Mouse (Mus musculus) urinary bladder, adult 18-20 months (tissue): ENCODE measurements around the gene Olfr1513.
"Not testable (repeated sequence)": the region's sequence is repeated elsewhere in the genome, so short reads cannot be mapped to it uniquely, and the experiment has no call there.

ENCODE experiments used
- DNase-seq, 2 experiments: peaks; one replicate each; pipeline ENCODE4 v3.0.0; 2022; ENCODE audit warnings: low spot score in 2 of 2, mixed read lengths in 2 of 2

The Olfr1513 gene

DNA sequence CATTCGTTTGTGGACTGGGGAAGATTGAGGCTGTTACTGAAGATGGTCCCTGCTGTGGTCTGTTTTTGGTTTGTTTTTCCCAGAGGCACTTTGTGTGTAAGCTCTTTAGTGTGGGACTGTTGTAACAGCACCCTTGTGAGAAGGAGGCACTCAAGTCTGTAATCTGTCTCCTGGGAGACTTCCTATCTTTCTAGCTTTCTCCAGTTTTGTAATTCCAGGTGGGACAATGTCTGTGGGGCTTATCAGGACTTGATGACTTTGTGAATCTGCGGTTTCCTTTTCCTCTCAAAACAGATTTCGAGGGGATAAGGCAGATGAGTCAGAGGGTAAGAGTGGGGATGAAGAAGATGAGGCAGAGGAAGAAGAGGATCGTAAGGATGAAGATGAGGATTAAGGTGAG, at the start of gene Olfr1513:
Olfr1513 (minus strand) TSS at position 101 of the 400 bp plus-strand sequence.
- no peak for DNase-seq

DNA sequence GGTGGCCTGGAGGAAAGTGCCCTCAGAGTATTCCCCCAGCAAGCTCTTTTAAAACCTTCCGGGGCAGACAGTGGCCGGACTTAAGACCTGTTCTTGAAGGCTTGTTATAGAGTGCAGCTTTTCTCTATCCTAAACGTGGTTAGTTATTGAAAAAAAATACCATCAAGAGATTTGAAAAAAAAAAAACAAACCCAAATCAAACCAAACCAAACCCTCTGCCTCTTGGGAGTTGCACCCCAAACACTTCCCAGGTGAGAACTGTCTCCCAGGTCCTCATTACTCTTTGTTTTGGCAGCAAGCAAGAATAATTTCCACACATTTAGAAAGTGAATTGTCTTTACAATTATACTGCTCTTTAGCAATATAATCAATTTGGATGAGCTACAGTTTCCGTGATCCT, 41.1 kb upstream of the Olfr1513 start, which contains the start of gene Olfr1511:
Olfr1511 (minus strand) TSS at position 101 of the 400 bp plus-strand sequence.
- DNase-seq: no peak

DNA sequence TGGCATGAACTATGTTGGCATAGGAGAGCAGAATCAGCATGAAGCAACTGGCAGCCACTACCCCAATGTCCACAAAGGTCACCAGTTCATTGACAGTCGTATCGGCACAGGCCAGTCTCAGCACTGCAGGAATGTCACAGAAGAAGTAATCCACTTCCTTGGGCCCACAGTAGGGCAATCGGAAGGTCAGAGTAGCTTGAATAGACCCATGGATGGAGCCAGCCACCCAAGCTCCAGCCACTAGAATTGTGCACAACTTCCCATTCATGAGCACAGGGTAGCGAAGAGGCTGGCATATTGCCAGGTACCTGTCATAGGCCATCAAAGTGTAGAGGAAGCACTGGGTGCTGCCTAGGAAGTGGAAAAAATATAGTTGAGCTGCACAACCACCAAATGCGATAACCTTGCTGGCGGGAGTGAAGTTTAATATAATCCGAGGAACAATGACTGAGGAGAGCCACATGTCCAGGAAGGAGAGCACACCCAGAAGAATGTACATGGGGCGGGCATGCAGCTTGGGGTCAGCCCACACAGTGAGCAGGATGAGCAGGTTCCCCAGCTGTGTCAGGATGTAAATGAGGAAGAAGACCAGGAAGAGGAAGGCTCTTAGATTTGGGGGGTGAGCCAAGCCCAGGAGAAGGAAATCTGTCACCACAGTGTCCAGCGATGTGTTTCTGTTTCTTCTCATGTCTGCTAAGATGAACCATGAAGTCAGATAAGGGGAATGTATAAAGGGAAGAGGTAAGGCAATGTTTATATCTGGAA, 34.1 kb upstream of the Olfr1513 start:
- DNase-seq: not testable (repeated sequence)

DNA sequence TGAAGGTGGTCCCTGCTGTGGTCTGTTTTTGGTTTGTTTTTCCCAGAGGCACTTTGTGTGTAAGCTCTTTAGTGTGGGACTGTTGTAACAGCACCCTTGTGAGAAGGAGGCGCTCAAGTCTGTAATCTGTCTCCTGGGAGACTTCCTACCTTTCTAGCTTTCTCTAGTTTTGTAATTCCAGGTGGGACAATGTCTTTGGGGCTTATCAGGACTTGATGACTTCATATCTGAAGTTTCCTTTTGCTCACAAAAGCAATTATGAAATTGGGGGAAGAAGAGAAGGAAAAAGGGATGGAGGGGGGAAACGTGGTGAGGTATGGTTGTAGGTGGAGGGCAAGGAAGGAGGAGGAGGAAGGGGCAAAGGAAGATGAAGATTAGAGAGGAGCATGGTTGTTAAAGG, 22.9 kb upstream of the Olfr1513 start, which contains the start of gene Olfr1512:
Olfr1512 (minus strand) TSS at position 101 of the 400 bp plus-strand sequence.
- DNase-seq: no peak

DNA sequence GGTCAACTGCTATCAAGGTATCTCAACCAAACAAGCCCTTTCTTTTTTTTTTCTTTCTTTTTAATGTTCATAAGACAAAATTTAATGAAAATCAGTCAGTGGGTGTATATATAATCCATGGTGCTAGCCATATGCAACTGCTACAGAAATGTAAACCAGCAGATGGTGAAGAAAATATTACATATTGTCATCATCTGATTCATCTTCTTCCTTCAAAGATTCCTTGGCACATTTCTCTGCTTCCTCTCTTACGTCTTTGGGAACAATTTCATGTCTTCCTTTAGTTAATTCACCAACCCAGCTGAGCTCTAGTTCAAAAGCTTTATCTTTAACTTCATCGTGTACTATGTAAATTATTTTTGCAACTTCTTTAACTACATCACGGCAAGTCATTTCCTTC, 12.5 kb upstream of the Olfr1513 start:
- DNase-seq: no peak

DNA sequence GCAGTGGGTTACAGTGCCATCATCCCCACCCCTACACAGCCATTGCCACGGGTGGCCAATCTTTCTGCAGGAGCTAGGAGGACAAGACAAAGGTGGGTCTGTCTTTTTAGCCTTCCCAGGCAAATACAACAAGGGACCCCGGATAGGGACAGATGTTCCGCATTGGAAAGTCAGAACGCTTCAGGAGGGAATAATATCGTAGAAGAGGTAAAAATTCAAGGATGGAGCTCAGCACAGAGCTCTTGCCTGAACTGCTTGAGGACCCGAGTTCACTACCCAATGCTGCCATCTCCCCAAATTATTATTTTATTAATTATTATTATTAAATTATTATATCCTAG, 16.7 kb downstream of the Olfr1513 start:
- DNase-seq: no peak

DNA sequence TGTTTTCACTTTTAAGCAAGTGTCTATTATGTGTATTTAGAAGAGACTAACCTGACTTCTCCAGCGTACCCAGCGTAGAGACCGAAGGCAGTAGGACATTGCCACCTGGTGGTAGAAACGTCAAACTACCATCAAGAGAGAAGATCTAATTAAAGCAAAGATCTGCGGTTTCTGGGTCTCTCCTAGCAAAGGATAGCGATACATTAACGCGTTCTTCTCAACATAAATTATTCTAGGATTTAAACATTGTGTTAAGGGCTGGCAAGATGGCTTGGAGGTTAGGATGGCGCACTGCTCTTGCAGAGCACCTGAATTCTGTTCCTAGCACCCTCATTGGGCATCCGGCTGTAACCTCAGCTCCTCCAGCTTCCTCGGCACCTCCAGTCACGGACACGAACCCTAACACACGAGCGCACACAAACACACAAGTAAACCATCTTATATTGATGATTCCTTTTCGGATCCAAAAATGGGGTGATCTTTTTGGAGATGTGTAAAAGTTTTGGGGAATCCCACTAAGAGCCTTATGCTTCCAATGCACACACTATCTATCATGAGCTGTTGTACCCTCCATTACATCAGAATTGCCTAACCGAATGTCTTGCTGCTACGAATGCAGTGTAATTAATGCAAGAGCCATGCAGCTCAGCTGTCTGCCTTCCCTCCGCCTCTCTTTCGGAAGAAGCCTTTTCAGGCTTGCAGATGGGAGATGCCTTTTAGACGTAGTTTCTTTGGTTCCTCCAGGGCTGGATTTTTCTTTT, 17.3 kb downstream of the Olfr1513 start:
- DNase-seq: peak in 1 of 2 experiments; percentile 20

DNA sequence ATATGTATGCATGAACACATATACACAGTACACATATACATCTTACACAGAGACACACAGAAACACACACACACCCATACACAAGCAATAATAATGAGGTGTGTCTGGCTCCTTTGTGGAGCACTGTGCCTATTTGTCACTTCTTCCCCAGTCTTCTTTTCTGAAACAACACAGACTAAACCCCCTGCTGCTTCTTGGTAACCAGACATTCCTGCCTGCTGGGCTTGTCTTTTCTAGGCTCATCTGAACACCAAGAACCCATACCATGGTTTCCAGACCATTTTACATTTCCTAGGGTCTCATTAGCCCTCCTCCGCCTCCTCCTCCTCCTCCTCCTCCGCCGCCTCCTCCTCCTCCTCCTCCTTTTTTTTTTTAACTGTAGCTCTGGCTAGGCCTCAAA, 24.0 kb downstream of the Olfr1513 start:
- no peak for DNase-seq

DNA sequence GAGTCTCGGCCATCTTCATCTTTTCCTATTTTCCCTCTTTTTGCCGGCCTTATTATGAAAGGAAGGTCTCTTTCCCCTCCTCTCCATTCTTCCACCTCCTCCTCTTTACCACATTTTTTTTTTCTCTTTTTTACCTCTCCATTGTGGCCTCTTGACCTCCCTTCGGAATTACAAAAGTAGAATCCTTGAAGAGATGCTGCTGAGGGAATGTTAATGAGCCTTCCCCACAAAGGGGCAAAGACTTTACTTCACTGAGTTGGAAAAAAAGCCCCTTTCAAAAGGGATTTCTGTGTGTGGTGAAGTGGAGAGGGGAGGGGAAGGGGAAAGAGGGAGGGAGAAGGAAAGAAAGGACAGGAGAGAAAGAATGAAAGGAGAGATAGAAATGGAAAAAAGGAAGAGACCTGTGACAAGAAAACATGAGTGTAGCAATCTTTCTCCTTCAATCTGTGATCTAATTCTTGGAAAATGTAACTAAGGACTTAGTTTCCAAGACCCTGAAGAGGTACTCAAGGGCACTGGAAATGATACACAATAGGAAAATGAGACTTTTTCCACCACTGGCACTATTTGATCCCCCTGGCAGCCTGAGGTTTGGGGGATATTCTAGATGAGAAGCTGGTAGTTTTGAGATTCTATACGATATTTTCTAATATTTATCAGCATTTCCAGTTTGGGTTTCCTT, 25.0 kb downstream of the Olfr1513 start:
- no peak for DNase-seq

DNA sequence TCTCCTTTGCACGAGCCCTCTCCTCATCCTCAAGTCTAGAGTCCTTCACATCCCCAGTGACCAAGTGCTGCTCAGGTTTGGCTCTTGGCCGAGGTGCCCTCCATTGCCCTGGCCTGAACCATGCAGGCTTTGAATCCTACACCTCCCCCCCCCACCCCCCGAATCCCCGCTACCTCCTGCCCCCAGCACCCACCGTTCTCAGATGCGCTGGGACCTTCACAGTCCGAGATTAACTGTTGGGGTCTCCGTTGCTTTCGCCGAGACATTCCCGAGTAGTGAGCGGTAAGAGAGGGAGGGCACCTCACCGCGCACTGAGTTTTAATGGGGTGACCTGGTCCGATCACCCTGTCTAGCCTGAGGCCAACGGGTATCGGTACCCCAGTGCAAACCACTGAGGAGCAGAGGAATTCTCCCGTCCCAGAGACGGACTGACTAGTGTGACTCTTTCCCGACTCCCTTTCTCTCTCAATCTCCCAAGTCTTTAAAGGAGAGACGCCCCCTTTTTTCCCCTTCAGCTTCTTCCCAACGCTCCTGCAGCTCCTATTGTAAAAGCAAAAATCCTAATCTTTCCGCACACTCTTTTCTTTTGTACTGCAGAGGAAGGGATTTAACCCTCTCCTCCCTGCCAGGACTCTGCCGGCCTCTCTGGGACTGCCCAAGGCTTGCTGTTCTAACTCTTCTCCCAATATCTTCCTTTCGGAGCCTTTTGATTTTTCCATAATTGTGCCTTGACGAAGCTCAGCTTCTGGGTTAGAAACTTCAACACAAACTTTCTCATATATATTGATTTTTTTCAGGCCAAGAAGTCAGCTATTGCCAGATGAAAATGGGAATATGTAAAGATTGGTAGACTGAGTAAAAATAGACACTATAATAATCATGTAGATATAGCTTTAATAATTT, 28.0 kb downstream of the Olfr1513 start, which contains the start of gene Sall2:
Sall2 (minus strand) TSS at position 853 of the 903 bp plus-strand sequence.
- no peak for DNase-seq

DNA sequence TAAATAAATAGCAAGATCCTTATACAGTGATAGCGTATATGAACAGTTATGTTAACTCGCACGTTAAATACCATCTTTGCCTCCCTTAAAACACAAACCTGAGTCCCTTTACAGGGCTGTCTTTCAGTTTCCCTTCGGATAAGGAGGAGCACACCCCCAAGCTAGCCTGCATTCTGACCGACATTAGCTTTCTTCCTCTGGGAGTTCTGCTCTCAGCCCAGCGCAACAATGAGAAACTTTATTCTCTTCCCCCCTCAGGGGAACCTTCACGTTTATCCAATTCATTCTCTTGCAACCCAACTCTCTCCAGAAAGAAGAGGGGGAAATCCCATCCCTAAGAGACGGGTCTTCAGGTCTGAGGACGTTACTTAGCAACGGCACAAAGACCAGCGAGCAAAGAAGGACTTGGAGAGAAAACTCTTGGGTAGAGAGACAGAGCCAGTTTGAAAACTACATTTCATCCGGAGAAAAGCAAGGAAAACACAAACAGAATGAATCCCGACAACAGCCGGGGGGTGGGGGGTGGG, 28.8 kb downstream of the Olfr1513 start:
- DNase-seq: no peak

DNA sequence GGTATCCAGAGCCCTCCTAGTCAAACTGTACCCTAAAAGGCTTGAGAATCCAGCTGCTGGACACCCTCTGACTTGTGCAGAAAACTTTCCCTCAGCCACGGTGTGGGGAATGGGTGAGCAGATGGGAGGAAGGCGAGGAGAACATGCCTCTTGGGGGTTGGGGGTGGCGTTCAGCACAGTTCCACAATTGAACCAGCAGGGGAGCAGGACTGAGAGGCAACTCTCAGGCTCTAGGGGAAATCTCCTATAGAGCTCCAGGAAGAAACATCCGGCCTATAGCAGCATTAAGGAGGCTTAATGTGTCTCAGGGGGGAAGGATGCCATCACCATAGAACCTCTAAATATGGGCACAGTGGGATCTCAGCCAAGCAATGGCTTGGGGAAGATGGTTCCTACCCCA, 30.3 kb downstream of the Olfr1513 start:
- no peak for DNase-seq

DNA sequence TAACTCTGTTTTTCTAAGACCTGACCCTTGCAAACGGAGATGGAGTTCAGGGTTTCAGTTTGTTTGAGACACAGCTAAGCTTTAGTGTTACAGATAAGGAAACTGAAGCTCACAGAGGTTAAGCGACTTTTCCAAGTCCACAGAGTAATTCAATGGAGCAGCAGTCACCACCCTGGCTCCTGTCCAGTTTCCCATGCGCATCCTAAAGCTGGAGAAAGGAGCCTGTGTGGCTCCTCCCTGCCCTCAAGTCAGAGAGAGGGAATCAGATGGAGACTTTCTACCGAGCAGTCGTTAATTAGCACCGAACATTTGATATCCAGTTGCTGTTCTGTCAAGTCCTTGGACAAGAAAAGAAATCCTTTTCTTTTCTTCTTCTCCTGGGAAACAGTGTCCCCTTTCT, 36.8 kb downstream of the Olfr1513 start:
- no peak for DNase-seq

DNA sequence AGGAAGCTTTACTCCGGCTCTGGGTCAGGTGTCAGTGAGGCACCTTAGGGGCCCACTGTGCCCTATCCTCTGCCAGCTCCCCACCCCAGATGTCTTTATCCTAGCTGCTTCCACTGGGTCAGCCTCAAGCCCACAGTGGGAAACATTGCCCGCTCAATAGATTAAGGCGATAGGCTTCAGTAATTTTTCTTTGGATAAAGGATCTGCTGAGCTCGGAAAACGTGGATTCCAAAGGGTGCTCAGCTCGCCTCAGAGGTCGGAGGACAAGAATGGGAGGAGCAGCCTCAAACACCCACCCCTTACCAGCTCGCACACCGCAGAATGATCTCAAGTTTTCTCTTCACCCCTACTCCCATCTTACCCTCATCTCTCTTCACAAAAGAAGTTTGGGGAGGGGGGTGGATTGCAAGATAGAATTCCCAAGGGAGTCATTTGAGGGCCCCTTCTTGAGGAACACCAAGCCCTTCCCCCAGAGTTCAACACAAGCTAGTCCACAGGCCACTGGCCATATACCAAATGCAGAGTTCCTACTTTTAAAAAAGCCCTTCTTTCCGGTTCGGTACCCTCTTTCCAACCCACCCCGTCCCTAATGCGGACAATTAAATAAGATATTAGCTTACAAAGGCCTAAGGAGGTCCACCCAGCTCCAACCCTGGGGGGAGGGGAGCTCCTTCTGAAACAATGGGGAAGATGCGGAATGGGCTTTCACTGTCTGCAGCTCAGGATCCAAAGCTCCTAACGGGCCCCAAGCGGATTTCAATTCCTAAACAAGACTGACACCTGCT, 39.6 kb downstream of the Olfr1513 start:
- no peak for DNase-seq

DNA sequence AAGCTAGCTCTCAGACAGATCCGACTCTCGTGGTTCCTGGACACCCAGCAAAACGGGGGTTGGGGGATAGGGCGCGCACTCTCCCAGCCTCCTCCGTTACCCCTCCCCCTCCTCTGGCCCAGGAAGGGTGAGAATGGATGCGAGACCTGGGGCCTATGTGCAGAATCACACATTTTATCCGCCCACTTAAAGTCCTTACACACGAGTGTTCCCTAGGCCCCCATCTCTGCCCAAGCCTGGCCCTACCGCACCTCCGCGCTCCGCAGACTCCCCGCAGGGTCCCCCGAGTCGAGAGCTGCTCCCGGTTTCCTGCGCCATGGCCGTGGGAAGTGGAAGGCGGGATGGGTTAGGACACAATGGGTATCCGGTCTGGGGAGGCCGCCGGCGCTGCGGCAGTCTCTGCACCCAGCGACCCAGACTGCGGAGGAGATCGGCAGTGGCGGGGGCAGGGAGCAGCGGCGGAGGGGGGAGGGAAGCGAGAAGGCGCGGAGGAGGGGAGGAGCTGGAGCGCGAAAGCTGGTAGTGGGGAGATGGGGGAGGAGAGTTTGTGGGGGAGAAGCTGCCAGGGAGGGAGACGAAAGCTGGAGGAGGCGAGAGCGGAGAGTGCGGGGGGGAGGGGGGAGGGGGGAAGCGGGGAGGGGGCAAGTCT, 40.3 kb downstream of the Olfr1513 start:
- peak; percentile 38 to 60 for DNase-seq

DNA sequence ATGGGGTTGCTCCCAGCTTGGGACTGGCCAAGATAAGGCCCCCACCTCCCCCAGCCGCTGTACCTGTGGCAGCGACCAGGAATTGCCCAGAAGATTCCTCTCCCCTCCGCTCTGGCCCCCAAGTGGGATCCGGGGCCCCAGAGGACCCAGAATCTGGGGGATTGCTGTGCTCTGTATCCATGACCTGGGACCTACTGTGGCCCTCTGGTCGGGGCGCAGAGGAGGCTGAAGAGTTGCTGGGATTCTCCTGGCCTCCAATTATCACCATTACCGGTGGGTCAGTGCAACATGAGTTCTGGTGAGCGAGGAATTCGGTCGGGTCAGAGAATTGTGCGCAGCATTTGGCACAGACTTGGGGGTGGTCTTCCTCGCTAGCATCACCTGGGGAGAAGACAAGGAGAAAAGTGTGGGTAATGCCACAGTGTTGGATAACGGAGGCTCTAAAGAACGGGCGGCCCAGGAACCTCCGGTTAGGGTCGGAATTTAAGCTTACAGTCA, 40.9 kb downstream of the Olfr1513 start:
- no peak for DNase-seq

DNA sequence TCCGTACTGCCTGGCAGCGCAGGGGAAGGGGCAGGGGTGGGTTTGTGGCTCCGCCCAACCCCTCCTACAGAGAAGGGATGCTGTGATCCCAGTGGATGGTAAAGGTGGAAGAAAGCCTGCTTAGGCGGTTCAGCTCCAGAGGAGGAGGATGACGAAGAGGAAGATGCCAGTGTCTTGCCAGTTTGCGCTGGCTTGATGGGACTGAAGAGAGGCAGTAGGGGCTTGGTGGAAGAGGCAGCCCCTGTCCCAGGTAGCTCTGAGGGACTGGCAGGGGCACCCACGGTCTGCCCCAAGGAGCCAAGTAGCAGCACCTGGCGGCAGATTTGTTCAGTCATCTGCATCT, 41.4 kb downstream of the Olfr1513 start:
- no peak for DNase-seq

DNA sequence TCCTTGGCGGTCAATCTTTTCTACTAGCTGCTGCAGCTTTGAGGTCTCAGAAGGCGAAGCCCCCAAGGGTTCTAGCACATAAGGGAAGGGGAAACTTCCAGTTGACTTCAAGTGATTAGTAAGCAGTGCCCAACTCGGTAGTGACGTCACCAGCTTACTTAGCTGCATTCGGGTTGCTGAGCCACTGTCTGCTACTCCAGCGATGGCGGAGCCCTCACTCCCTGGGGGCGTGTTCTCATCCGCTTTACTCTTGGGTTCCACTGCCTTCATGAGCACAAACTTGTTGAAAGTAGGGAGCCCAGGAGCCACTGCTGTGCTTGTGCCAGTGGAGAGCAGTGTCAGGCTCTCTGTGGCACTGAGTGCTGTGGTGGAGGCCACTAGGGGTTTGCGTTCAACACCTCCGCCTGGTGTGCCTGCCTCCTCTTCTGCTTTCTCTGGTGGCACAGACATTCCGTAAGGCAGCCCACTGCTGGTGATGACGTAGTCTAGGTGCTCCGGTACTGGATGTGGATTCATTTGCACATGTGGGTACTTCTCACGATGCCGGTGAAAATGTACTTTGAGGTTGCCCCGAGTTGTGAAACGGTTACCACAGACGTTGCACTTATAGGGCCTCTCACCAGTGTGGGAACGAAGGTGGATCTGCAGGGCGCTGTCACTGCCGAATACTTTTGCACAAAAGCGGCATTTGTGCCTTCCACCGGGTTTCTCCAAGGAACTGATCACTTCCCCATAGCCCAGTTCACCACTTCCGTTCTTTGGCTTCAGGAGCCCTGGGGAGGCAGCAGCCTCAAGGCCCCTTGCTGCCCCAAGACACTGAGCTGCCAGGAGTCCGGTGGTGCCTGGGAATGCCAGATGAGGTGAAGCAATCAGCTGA, 42.0 kb downstream of the Olfr1513 start:
- no peak for DNase-seq

DNA sequence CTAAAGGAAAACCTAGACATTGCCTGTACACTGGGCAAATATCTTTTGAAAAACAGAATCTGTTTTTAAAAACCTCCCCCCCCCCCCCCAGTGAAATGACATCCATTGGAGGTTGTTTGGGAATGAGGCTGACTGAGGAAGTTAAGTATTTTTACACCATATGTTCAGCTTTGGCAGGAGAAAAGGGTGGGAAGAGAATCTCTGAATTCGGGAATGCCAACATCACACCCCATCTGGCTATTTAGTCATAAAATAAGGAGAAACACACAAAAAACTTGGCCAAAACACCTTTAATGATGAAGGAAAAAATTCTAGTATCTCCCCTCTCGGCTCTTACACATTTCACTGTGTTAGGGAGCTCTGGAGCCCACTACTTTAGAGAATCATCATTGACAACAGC, 45.3 kb downstream of the Olfr1513 start:
- DNase-seq: no peak
